In genomic region chr8:128508723-128509122, GRCm38 (mm10) we compare ENCODE assay signal across 18 mouse cellular contexts.
A peak's percentile ranks its signal among the peaks of the same experiment; 100 is the strongest.
DNase-seq lines count a peak whose midpoint lies in the region; ATAC-seq and TF ChIP-seq lines count a peak whose summit lies in the region.
"Had no signal": no experiment of that assay in that cellular context is flagged by ENCODE, and none has a peak within 500 bp of the region (broad histone marks: within the 10 kb centered on the region; RNA-seq: fewer than 3 reads in every experiment).

No protein-coding gene starts in this region.

- peaks cover 21% of the 10 kb centered on the region for H3K4me1 ChIP-seq in heart, embryonic 13.5 days
- H3K4me1 ChIP-seq in heart, embryonic 11.5 days (ENCODE audit: control insufficient read depth, insufficient read depth, low read length) = peaks cover 4% of the 10 kb centered on the region; the same call in 1 of the 2 replicates
- no peaks in the 10 kb centered on the region for H3K4me1 ChIP-seq in lung, embryonic 14.5 days (ENCODE audit: insufficient read depth)
- no peaks in the 10 kb centered on the region for H3K4me1 ChIP-seq in forebrain, embryonic 12.5 days
- H3K4me1 ChIP-seq: neural tube, embryonic 13.5 days had no signal

- no peak for TF ChIP-seq CTCF in lung, embryonic 14.5 days (IDR thresholded peaks at IDR 0.05; ENCODE audit: low read depth)

- H3K27me3 ChIP-seq in heart, embryonic 13.5 days (replicated peaks) = no peaks in the 10 kb centered on the region
- H3K27me3 ChIP-seq in heart, embryonic 11.5 days (ENCODE audit: control insufficient read depth, insufficient read depth, low read length) = no peaks in the 10 kb centered on the region
- no peaks in the 10 kb centered on the region for H3K27me3 ChIP-seq in lung, embryonic 14.5 days (ENCODE audit: insufficient read depth, low read length)
- H3K27me3 ChIP-seq in forebrain, embryonic 12.5 days = no peaks in the 10 kb centered on the region
- H3K27me3 ChIP-seq: megakaryocyte, embryonic 14.5 days; neural tube, embryonic 13.5 days had no signal

- peak; percentile 26 for DNase-seq in lung, embryonic 14.5 days
- no peak for DNase-seq in lung, postnatal 36 days
- DNase-seq in frontal cortex, postnatal 36 days (ENCODE audit: low spot score in 2 of 2) = peak; percentile 16 to 30
- no peak for DNase-seq in adrenal gland, postnatal 4 days (ENCODE audit: low spot score in 2 of 2)
- DNase-seq in urinary bladder, postnatal 36 days (ENCODE audit: low spot score in 2 of 2) = no peak
- DNase-seq: adrenal gland, postnatal 14 days; cerebellum, postnatal 36 days; kidney, adult 18-20 months; kidney, postnatal 14 days; layer of hippocampus, adult 9-11 months; thymus, postnatal 25 days had no signal

- no peak for ATAC-seq in heart, embryonic 13.5 days (ENCODE audit: extremely low read depth, insufficient number of reproducible peaks, low FRiP score, low TSS enrichment)
- ATAC-seq in heart, embryonic 11.5 days (replicated peaks; ENCODE audit: insufficient number of reproducible peaks, low FRiP score, low TSS enrichment) = no peak
- ATAC-seq in lung, embryonic 14.5 days (ENCODE audit: insufficient read depth) = no peak
- ATAC-seq in forebrain, embryonic 12.5 days (ENCODE audit: low FRiP score) = peak; percentile 30; the same call in 1 of the 2 replicates
- ATAC-seq: CD4-positive, CD25-positive, alpha-beta regulatory T cell, adult 4 months had no signal

- no peak overlapping the region for H3K4me3 ChIP-seq in heart, embryonic 13.5 days
- no peak overlapping the region for H3K4me3 ChIP-seq in heart, embryonic 11.5 days (ENCODE audit: low read depth, low read length)
- no peak overlapping the region for H3K4me3 ChIP-seq in lung, embryonic 14.5 days (ENCODE audit: low read depth, low read length)
- no peak overlapping the region for H3K4me3 ChIP-seq in forebrain, embryonic 12.5 days (replicated peaks)
- H3K4me3 ChIP-seq: megakaryocyte, embryonic 14.5 days; neural tube, embryonic 13.5 days had no signal

- H3K27ac ChIP-seq in heart, embryonic 13.5 days (replicated peaks) = peak overlapping the region; percentile 38
- no peak overlapping the region for H3K27ac ChIP-seq in heart, embryonic 11.5 days (ENCODE audit: low read depth, low read length)
- H3K27ac ChIP-seq in lung, embryonic 14.5 days (ENCODE audit: low read depth) = no peak overlapping the region
- no peak overlapping the region for H3K27ac ChIP-seq in forebrain, embryonic 12.5 days
- H3K27ac ChIP-seq: hindbrain, embryonic 14.5 days; neural tube, embryonic 13.5 days had no signal

- H3K9ac ChIP-seq in heart, embryonic 13.5 days = no peak overlapping the region
- H3K9ac ChIP-seq in heart, embryonic 11.5 days (ENCODE audit: low read depth, low read length) = no peak overlapping the region
- no peak overlapping the region for H3K9ac ChIP-seq in lung, embryonic 14.5 days
- H3K9ac ChIP-seq in forebrain, embryonic 12.5 days = no peak overlapping the region
- H3K9ac ChIP-seq: hindbrain, embryonic 14.5 days; neural tube, embryonic 13.5 days had no signal

- no peaks in the 10 kb centered on the region for H3K9me3 ChIP-seq in heart, embryonic 13.5 days
- H3K9me3 ChIP-seq in heart, embryonic 11.5 days (replicated peaks; ENCODE audit: control insufficient read depth, low read length) = no peaks in the 10 kb centered on the region
- H3K9me3 ChIP-seq in lung, embryonic 14.5 days (ENCODE audit: low read depth, low read length) = no peaks in the 10 kb centered on the region
- no peaks in the 10 kb centered on the region for H3K9me3 ChIP-seq in forebrain, embryonic 12.5 days
- H3K9me3 ChIP-seq: megakaryocyte, embryonic 14.5 days; neural tube, embryonic 13.5 days had no signal

- H3K4me2 ChIP-seq in heart, embryonic 13.5 days = no peak overlapping the region
- H3K4me2 ChIP-seq in heart, embryonic 11.5 days = no peak overlapping the region
- no peak overlapping the region for H3K4me2 ChIP-seq in lung, embryonic 14.5 days
- H3K4me2 ChIP-seq in forebrain, embryonic 12.5 days = no peak overlapping the region
- H3K4me2 ChIP-seq: hindbrain, embryonic 14.5 days; neural tube, embryonic 13.5 days had no signal

- H3K36me3 ChIP-seq in heart, embryonic 13.5 days = peaks cover 30% of the 10 kb centered on the region
- H3K36me3 ChIP-seq in heart, embryonic 11.5 days (ENCODE audit: control insufficient read depth, insufficient read depth, low read length) = no peaks in the 10 kb centered on the region; the same call in 1 of the 2 replicates
- H3K36me3 ChIP-seq in lung, embryonic 14.5 days (ENCODE audit: insufficient read depth) = 0 out of 2 replicates have a peak, but pooled peaks cover 3% of the 10 kb centered on the region
- no peaks in the 10 kb centered on the region for H3K36me3 ChIP-seq in forebrain, embryonic 12.5 days (replicated peaks)
- H3K36me3 ChIP-seq: neural tube, embryonic 13.5 days had no signal

Comparison
In these comparisons a context has a peak if more than half of its experiments do, and no peak if none do; other contexts are left out.
1. DNase-seq: peak in lung, embryonic 14.5 days (single experiment) and frontal cortex, postnatal 36 days (2 of 2); none in lung, postnatal 36 days (single experiment), adrenal gland, postnatal 4 days (0 of 2) and urinary bladder, postnatal 36 days (0 of 2).